Mouse (Mus musculus): Measurements from ENCODE around the gene Rnasel. TPM values are rescaled to one million over a fixed set of nuclear protein-coding genes. Genes with fewer than 3 reads are reported as not detected.

Gene Rnasel
- total and polyA plus RNA-seq, 2 experiments from 2014 or later: 19.5 to 43.9 TPM

GRCm38 (mm10) chr1:153704174-153704573 lies 45.1 kb upstream of the Rnasel start:
- H3K4me3 ChIP-seq (ENCODE audit: low read depth, low read length): no peak overlapping the region
- no peak overlapping the region for H3K27ac ChIP-seq (ENCODE audit: low read depth, low read length)
- H3K9me3 ChIP-seq (ENCODE audit: low read length): no peaks in the 10 kb centered on the region
- DNase-seq (peak; percentile 35), ATAC-seq (peak; percentile 38)
- TF ChIP-seq CTCF (IDR thresholded peaks at IDR 0.05; ENCODE audit: low read depth): no peak
- no peak overlapping the region for H3K4me2 ChIP-seq (ENCODE audit: low read depth)
- no peak overlapping the region for H3K9ac ChIP-seq
- H3K4me1 ChIP-seq (ENCODE audit: insufficient read depth): peaks cover 12% of the 10 kb centered on the region
- H3K27me3 ChIP-seq (ENCODE audit: insufficient read depth, low read length): no peaks in the 10 kb centered on the region
- no peaks in the 10 kb centered on the region for H3K36me3 ChIP-seq (ENCODE audit: insufficient read depth)
- 10% methylated on average over 7 of the region's 7 CpGs for WGBS

GRCm38 (mm10) chr1:153704996-153705395 lies 44.2 kb upstream of the Rnasel start:
- H3K4me3 ChIP-seq (ENCODE audit: low read depth, low read length): no peak overlapping the region
- WGBS: 33% methylated on average over 3 of the region's 3 CpGs
- TF ChIP-seq CTCF (IDR thresholded peaks at IDR 0.05; ENCODE audit: low read depth): no peak
- no peak overlapping the region for H3K4me2 ChIP-seq (ENCODE audit: low read depth)
- no peaks in the 10 kb centered on the region for H3K36me3 ChIP-seq (ENCODE audit: insufficient read depth)
- H3K27ac ChIP-seq (ENCODE audit: low read depth, low read length): no peak overlapping the region
- no peak overlapping the region for H3K9ac ChIP-seq
- H3K9me3 ChIP-seq (ENCODE audit: low read length): no peaks in the 10 kb centered on the region
- ATAC-seq: no peak
- peaks cover 12% of the 10 kb centered on the region for H3K4me1 ChIP-seq (ENCODE audit: insufficient read depth)
- no peaks in the 10 kb centered on the region for H3K27me3 ChIP-seq (ENCODE audit: insufficient read depth, low read length)
- DNase-seq: no peak

GRCm38 (mm10) chr1:153708626-153709025 lies 40.6 kb upstream of the Rnasel start:
- 89% methylated on average over 5 of the region's 5 CpGs for WGBS
- no peak for DNase-seq
- H3K36me3 ChIP-seq (ENCODE audit: insufficient read depth): no peaks in the 10 kb centered on the region
- no peak overlapping the region for H3K4me2 ChIP-seq (ENCODE audit: low read depth)
- ATAC-seq: no peak
- peaks cover 10% of the 10 kb centered on the region for H3K4me1 ChIP-seq (ENCODE audit: insufficient read depth)
- TF ChIP-seq CTCF (IDR thresholded peaks at IDR 0.05; ENCODE audit: low read depth): no peak
- H3K27me3 ChIP-seq (ENCODE audit: insufficient read depth, low read length): no peaks in the 10 kb centered on the region
- H3K9me3 ChIP-seq (ENCODE audit: low read length): no peaks in the 10 kb centered on the region
- no peak overlapping the region for H3K27ac ChIP-seq (ENCODE audit: low read depth, low read length)
- H3K9ac ChIP-seq: no peak overlapping the region
- no peak overlapping the region for H3K4me3 ChIP-seq (ENCODE audit: low read depth, low read length)

- H3K27me3 ChIP-seq (ENCODE audit: insufficient read depth, low read length): no peaks in the 10 kb centered on the region
- no peak overlapping the region for H3K4me2 ChIP-seq (ENCODE audit: low read depth)
- no peak overlapping the region for H3K9ac ChIP-seq
- no peak overlapping the region for H3K27ac ChIP-seq (ENCODE audit: low read depth, low read length)
- 88% methylated on average over 5 of the region's 5 CpGs for WGBS
- ATAC-seq (no peak), DNase-seq (no peak)
- TF ChIP-seq CTCF (IDR thresholded peaks at IDR 0.05; ENCODE audit: low read depth): no peak
- H3K36me3 ChIP-seq (ENCODE audit: insufficient read depth): no peaks in the 10 kb centered on the region
- H3K9me3 ChIP-seq (ENCODE audit: low read length): no peaks in the 10 kb centered on the region
- H3K4me3 ChIP-seq (ENCODE audit: low read depth, low read length): no peak overlapping the region
- H3K4me1 ChIP-seq (ENCODE audit: insufficient read depth): peaks cover 3% of the 10 kb centered on the region
These were observed 39.8 kb upstream of the Rnasel start for GRCm38 (mm10) chr1:153709451-153709850.

GRCm38 (mm10) chr1:153711544-153712262 lies 37.5 kb upstream of the Rnasel start:
- Histone ChIP-seq H3K9me3 (ENCODE audit: low read length) (no peaks in the 10 kb centered on the region), H3K4me3 (ENCODE audit: low read depth, low read length) (no peak overlapping the region), H3K9ac (no peak overlapping the region), H3K36me3 (ENCODE audit: insufficient read depth) (no peaks in the 10 kb centered on the region), H3K27me3 (ENCODE audit: insufficient read depth, low read length) (no peaks in the 10 kb centered on the region), H3K27ac (ENCODE audit: low read depth, low read length) (no peak overlapping the region), H3K4me1 (ENCODE audit: insufficient read depth) (no peaks in the 10 kb centered on the region), H3K4me2 (ENCODE audit: low read depth) (no peak overlapping the region)
- DNase-seq (no peak), ATAC-seq (no peak)
- no peak for TF ChIP-seq CTCF (IDR thresholded peaks at IDR 0.05; ENCODE audit: low read depth)
- WGBS: 80% methylated on average over 3 of the region's 3 CpGs

- H3K4me1 ChIP-seq (ENCODE audit: insufficient read depth): no peaks in the 10 kb centered on the region
- DNase-seq: no peak
- H3K4me3 ChIP-seq (ENCODE audit: low read depth, low read length): no peak overlapping the region
- H3K27ac ChIP-seq (ENCODE audit: low read depth, low read length): no peak overlapping the region
- no peak overlapping the region for H3K9ac ChIP-seq
- ATAC-seq: no peak
- no peaks in the 10 kb centered on the region for H3K9me3 ChIP-seq (ENCODE audit: low read length)
- H3K36me3 ChIP-seq (ENCODE audit: insufficient read depth): no peaks in the 10 kb centered on the region
- no peak for TF ChIP-seq CTCF (IDR thresholded peaks at IDR 0.05; ENCODE audit: low read depth)
- H3K4me2 ChIP-seq (ENCODE audit: low read depth): no peak overlapping the region
- H3K27me3 ChIP-seq (ENCODE audit: insufficient read depth, low read length): no peaks in the 10 kb centered on the region
- WGBS: 86% methylated on average over 2 of the region's 2 CpGs
These were observed 36.6 kb upstream of the Rnasel start for GRCm38 (mm10) chr1:153712633-153713032.

- no peak for DNase-seq
- H3K27ac ChIP-seq (ENCODE audit: low read depth, low read length): no peak overlapping the region
- no peaks in the 10 kb centered on the region for H3K4me1 ChIP-seq (ENCODE audit: insufficient read depth)
- no peaks in the 10 kb centered on the region for H3K27me3 ChIP-seq (ENCODE audit: insufficient read depth, low read length)
- H3K4me2 ChIP-seq (ENCODE audit: low read depth): no peak overlapping the region
- no peak for TF ChIP-seq CTCF (IDR thresholded peaks at IDR 0.05; ENCODE audit: low read depth)
- 90% methylated on average over 1 of the region's 1 CpGs for WGBS
- no peak overlapping the region for H3K4me3 ChIP-seq (ENCODE audit: low read depth, low read length)
- H3K9ac ChIP-seq: no peak overlapping the region
- ATAC-seq: no peak
- no peaks in the 10 kb centered on the region for H3K36me3 ChIP-seq (ENCODE audit: insufficient read depth)
- no peaks in the 10 kb centered on the region for H3K9me3 ChIP-seq (ENCODE audit: low read length)
These were observed 31.2 kb upstream of the Rnasel start for GRCm38 (mm10) chr1:153717990-153718389.

All from forebrain, postnatal 0 days (tissue).